Mouse (Mus musculus): ENCODE measurements around the gene Ddx5.

- TF ChIP-seq CTCF (IDR thresholded peaks at IDR 0.05; ENCODE audit: control insufficient read depth, insufficient read depth, insufficient read length) (no peak), CEBPB (IDR thresholded peaks at IDR 0.05; ENCODE audit: low read depth) (no peak)
Measured at GRCm38 (mm10) chr11:106793846-106794245, 4.9 kb upstream of the Ddx5 start.
